Mouse (Mus musculus) gastrocnemius, adult 2 months (tissue): ENCODE results near the gene Osr1. TPM values are rescaled to one million over a fixed set of nuclear protein-coding genes. Genes with fewer than 3 reads are reported as not detected.

Source experiments
- DNase-seq: peaks from one replicate; pipeline ENCODE4 v3.0.0; 2022
- H3K27ac ChIP-seq: fragments of 200-600 bp; 2 replicates; pipeline ENCODE4 v1.8.1; 2022; ENCODE audit warnings: mild to moderate bottlenecking
- H3K4me3 ChIP-seq: fragments of 200-600 bp; 2 replicates; pipeline ENCODE4 v1.8.1; 2022; ENCODE audit warnings: mild to moderate bottlenecking, moderate library complexity
- CTCF ChIP-seq: fragments of 200-600 bp; IDR thresholded peaks from 2 replicates; pipeline ENCODE4 v1.8.1; 2022; ENCODE audit warnings: antibody characterized with exemption, mild to moderate bottlenecking, moderate library complexity
- intact Hi-C: fragments of 180-260 bp; cut with DNase I; formaldehyde crosslinking; loops from one replicate; pipeline ENCODE4 v1.15.1; 2025
- long read RNA-seq, 2 experiments: library from polyadenylated mRNA; stranded (forward); transcript quantifications; one replicate each; pipeline ENCODE4 v2.0.0; 2021
- total RNA-seq, 2 experiments: library from RNA; stranded (reverse); gene quantifications; 2 replicates each; pipeline ENCODE4 v1.2.3; 2021

The Osr1 gene
- 1 to 10 TPM; 2.7 to 4.2 TPM for total RNA-seq
- long read RNA-seq, experiment 1, transcript Osr1-201 (3 exons, 2,012 nt), result major isoform, 7 of 7 reads
- long read RNA-seq, experiment 1, partial matches to known transcripts, result 0 of 7 reads
- long read RNA-seq, experiment 1, other reads (novel, unspliced or antisense), result 0 of 7 reads
- long read RNA-seq, experiment 2, partial matches to known transcripts, result 0 of 3 reads
- long read RNA-seq, experiment 2, other reads (novel, unspliced or antisense), result 0 of 3 reads

DNA sequence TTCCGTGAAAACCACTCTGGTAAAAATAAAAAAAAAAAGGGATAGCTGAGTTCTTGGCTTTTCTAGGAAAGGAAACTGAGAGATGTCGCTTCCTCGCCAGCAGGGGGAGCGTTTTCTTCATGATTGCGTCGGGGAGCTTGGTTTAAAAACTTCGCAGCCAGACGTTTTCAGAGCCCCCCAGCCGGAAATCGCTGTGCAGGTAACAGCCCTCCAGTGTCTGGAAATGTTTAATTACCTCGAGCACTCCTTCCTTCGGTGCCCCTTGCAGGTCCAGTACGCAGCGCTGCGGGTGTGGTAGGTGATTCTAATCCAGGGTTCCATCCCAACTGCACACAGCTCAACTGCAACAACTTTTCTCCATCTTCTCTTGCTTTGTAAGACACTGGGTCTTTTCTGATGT is at the start of gene Osr1:
Osr1 (plus strand) TSS at position 146 of the 400 bp plus-strand sequence.
- TF ChIP-seq CTCF, result peak; percentile 81
- peak; percentile 74 for DNase-seq
- H3K4me3 ChIP-seq, result peak within 1 kb of the TSS; percentile 70
- intact Hi-C loops, result loop anchor here (1.0 to 5.0 kb wide), 5 partner anchors 518 to 1017 kb away; no protein-coding TSS in a partner anchor
- peak within 1 kb of the TSS; percentile 62 for H3K27ac ChIP-seq

GRCm38 (mm10) chr12:9550328-9550727 is 19.6 kb upstream of the Osr1 start:
- intact Hi-C loops, result no loop called here
- DNase-seq, result no peak
- no peak overlapping the region for H3K27ac ChIP-seq

GRCm38 (mm10) chr12:9564956-9565355 is 5.0 kb upstream of the Osr1 start:
- no peak overlapping the region for H3K4me3 ChIP-seq
- no peak for DNase-seq
- intact Hi-C loops, result loop anchor here (5.0 kb wide), 1 partner anchor 1022 kb away; no protein-coding TSS in a partner anchor
- no peak for TF ChIP-seq CTCF
- no peak overlapping the region for H3K27ac ChIP-seq

More at GRCm38 (mm10) chr12:9550328-9550727, 19.6 kb upstream of the Osr1 start:
- TF ChIP-seq CTCF, result no peak
- H3K4me3 ChIP-seq, result no peak overlapping the region

- TF ChIP-seq CTCF, result no peak
- DNase-seq, result no peak
- intact Hi-C loops, result loop anchor here (1.0 to 5.0 kb wide), 4 partner anchors 518 to 967 kb away; no protein-coding TSS in a partner anchor
- peak overlapping the region; percentile 62 for H3K27ac ChIP-seq
- H3K4me3 ChIP-seq, result peak overlapping the region; percentile 70
Measured at GRCm38 (mm10) chr12:9570496-9570995, 630 bp downstream of the Osr1 start.

- TF ChIP-seq CTCF, result no peak
- intact Hi-C loops, result loop anchor here (5.0 kb wide), 2 partner anchors 519 to 966 kb away; no protein-coding TSS in a partner anchor
- H3K4me3 ChIP-seq, result peak overlapping the region; percentile 70
- H3K27ac ChIP-seq, result no peak overlapping the region
- DNase-seq, result no peak
Measured at GRCm38 (mm10) chr12:9571276-9571940, 1.5 kb downstream of the Osr1 start.

DNA sequence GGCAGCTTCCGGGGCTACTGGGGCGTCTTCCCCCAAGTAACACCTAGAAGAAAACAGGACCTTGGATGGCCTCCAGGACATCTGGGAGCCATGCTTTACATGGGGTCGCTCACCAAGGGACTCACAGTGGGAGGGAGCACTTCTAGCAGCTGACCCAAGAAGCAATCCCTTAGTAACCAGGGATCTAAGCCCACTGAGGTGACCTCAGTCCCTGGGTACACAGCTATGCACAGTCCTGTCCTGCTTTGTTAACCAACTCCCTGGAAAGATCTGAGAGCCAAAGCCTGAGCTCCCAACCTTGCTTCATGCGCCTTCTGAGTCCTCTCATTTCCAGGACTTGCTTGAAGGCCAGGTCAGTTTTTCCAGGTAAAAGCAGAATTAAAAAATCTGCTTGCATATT is 2.1 kb downstream of the Osr1 start:
- no peak overlapping the region for H3K4me3 ChIP-seq
- intact Hi-C loops, result loop anchor here (5.0 kb wide), 2 partner anchors 520 to 965 kb away; no protein-coding TSS in a partner anchor

DNA sequence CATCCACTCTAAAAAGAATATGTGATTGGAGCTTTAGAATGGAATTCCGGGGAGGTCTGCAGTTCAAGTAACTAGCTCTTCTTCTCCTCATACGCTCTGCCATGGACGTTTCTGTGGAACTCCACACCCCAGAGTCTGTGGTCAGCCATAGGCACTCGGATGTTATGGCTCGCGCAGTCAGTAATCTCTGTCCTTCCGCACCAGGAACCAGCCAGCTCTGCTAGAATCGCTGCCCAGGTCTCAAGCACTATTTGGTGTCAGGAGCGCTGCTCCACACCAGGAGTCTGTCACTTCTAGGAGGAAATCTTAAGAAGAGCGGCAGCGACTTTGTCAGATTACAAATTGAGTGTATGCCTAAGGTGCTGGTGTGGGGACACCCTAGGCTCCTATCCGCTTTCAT is 3.8 kb downstream of the Osr1 start:
- Histone ChIP-seq H3K4me3 (peak overlapping the region; percentile 72), H3K27ac (peak overlapping the region; percentile 85)
- TF ChIP-seq CTCF, result no peak
- DNase-seq, result no peak
- intact Hi-C loops, result loop anchor here (5.0 kb wide), 2 partner anchors 521 to 964 kb away; no protein-coding TSS in a partner anchor

More for the DNA sequence above, 2.1 kb downstream of the Osr1 start:
- no peak for DNase-seq
- TF ChIP-seq CTCF, result no peak
- H3K27ac ChIP-seq, result no peak overlapping the region

DNA sequence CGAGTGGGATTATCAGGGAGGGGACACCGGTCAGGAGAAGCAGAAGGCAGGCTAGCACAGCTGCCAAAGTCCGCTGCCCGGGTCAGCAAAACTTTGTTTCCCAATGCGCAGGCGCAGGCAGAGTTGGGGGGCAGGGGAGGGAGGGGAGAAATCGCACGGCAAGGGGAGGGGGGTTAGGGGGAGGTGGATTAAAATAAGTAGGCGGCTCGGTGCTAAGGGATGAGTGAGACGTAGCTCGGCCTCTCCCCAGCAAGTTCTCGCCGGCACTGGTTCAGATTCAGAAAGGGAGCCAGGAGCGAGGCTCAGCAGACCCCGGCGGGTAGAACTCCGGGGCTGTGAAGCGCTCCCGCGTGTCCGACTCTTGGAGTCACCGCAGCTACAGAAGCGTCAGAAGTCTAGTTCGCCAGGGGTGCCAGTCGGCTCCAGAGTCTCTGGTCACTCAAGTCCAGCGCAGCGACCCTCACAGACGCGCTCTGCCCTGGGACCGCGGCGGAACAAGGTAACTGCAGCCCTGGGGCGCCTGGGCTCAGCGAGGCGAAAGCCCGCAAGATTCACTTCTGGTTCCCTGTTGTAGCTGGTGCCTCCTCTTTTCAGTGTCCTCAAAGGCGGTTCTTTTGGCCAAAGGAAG is 4.4 kb downstream of the Osr1 start:
- TF ChIP-seq CTCF, result peak; percentile 36
- intact Hi-C loops, result loop anchor here (5.0 kb wide), 2 partner anchors 522 to 963 kb away; no protein-coding TSS in a partner anchor
- Histone ChIP-seq H3K4me3 (peak overlapping the region; percentile 72), H3K27ac (peak overlapping the region; percentile 85)
- peak; percentile 82 for DNase-seq

GRCm38 (mm10) chr12:9575158-9576042 is 5.5 kb downstream of the Osr1 start:
- DNase-seq, result no peak
- intact Hi-C loops, result no loop called here
- Histone ChIP-seq H3K4me3 (peak overlapping the region; percentile 72), H3K27ac (peak overlapping the region; percentile 85)
- no peak for TF ChIP-seq CTCF

DNA sequence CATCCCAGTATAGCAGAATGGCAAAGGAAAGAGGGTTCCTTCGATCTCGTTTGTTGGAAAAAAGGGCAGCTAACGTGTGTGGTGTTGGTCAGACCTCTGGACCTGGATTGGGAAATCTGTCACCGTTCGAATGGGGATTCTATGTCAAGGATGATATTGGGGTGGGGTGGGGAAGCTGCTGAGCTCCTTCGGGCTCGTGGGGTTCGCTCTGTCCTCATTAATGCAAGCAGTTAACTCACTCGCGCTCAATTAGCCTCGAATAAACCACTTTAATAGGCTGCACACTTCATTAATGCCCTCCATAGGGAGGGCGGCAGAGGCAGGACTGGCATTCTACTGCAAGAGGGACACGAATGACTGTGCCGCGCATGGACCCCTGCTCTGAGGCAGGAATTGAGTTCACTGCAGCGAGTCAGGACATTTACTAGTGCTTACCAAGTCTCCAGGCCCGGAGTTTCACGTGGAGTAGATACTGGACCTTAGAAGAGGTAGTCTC is 6.2 kb downstream of the Osr1 start:
- TF ChIP-seq CTCF, result no peak
- intact Hi-C loops, result no loop called here
- H3K27ac ChIP-seq, result peak overlapping the region; percentile 85
- peak overlapping the region; percentile 72 for H3K4me3 ChIP-seq
- DNase-seq, result no peak

DNA sequence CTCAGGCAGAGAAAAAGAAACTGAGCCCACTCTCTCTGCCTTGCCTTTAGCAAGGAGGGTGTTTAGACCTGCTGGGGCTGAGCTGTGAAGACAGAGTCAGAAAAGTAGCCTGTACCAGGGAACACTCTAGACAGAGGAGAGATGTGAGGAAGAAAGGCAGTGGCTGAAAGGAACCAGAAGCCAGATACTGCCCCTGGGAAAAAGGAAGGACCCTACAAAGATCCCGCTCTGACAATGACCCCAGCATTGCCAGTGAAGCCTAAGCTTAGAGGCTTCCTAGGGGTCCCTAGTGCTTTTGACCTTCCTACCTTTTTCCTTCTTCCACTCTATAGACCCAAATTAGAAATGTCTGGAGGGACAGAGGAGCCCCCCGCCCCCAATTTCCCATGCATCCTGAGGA is 7.7 kb downstream of the Osr1 start:
- TF ChIP-seq CTCF, result no peak
- Histone ChIP-seq H3K27ac (peak overlapping the region; percentile 85; the same call in 1 of the 2 replicates), H3K4me3 (peak overlapping the region; percentile 72)
- intact Hi-C loops, result no loop called here
- no peak for DNase-seq
